Mouse (Mus musculus) lung, postnatal 0 days (tissue): ENCODE measurements around the gene Shank1. TPM values are rescaled to one million over a fixed set of nuclear protein-coding genes. Genes with fewer than 3 reads are reported as not detected.

Experiments used
- ATAC-seq: fragments of 200-750 bp; cut with Nextera tagmentation; 2 replicates; pipeline ENCODE4 v1.8.0; 2017; ENCODE audit warnings: moderate library complexity
- DNase-seq: peaks from one replicate; pipeline ENCODE4 v3.0.0-alpha.2; 2016; ENCODE audit warnings: low spot score
- H3K27ac ChIP-seq: fragments of 300-500 bp; sonication (generic); 2 replicates; pipeline ENCODE4 v1.5.1; 2014; ENCODE audit warnings: antibody characterized with exemption, mild to moderate bottlenecking, low read length, mixed read lengths
- H3K27me3 ChIP-seq: fragments of 300-500 bp; sonication (generic); replicated peaks from 2 replicates; pipeline ENCODE4 v1.6.1; 2014; ENCODE audit warnings: low read length, mixed read lengths; ENCODE audit not compliant: insufficient read depth
- H3K36me3 ChIP-seq: fragments of 300-500 bp; sonication (generic); 2 replicates; pipeline ENCODE4 v1.6.1; 2014; ENCODE audit warnings: low read length, mixed read lengths; ENCODE audit not compliant: insufficient read depth
- H3K4me1 ChIP-seq: fragments of 300-500 bp; sonication (generic); 2 replicates; pipeline ENCODE4 v1.6.1; 2014; ENCODE audit warnings: antibody characterized with exemption, low read depth, low read length, mixed read lengths; ENCODE audit not compliant: insufficient read depth
- H3K4me2 ChIP-seq: fragments of 300-500 bp; sonication (generic); replicated peaks from 2 replicates; pipeline ENCODE4 v1.6.1; 2014; ENCODE audit warnings: low read depth, mild to moderate bottlenecking, low read length, moderate library complexity, mixed read lengths
- H3K4me3 ChIP-seq: fragments of 300-500 bp; sonication (generic); 2 replicates; pipeline ENCODE4 v1.5.1; 2014; ENCODE audit warnings: low read depth, low read length
- H3K9ac ChIP-seq: fragments of 300-500 bp; sonication (generic); replicated peaks from 2 replicates; pipeline ENCODE4 v1.6.1; 2014; ENCODE audit warnings: low read depth, mild to moderate bottlenecking
- H3K9me3 ChIP-seq: fragments of 300-500 bp; sonication (generic); 2 replicates; pipeline ENCODE4 v1.6.1; 2016; ENCODE audit warnings: low read length, mixed read lengths
- CTCF ChIP-seq: IDR thresholded peaks from 2 replicates; pipeline ENCODE4 v1.5.1; 2016; ENCODE audit warnings: antibody characterized with exemption, mild to moderate bottlenecking
- EP300 ChIP-seq: IDR thresholded peaks from 2 replicates; pipeline ENCODE4 v1.6.1; 2016; ENCODE audit warnings: antibody characterized with exemption, mild to moderate bottlenecking, control low read depth
- WGBS: fragments of 180-500 bp; shearing (Covaris S2); extraction: QIAGEN DNeasy Blood & Tissue Kit; methylation state at CpG from one replicate; pipeline ENCODE4 v1.1.7; 2014; 5-methylcytosine and 5-hydroxymethylcytosine counted together
- polyA plus RNA-seq: library from polyadenylated mRNA; unstranded; fragments of >200 nt; fragmentation: Nextera tagmentation; extraction: Ambion mirVana; gene quantifications from 2 replicates; pipeline ENCODE4 v1.2.1, GENCODE M21; 2015

Gene Shank1
- polyA plus RNA-seq, 1 experiment from 2014 or later: 0.23 TPM

GRCm38 (mm10) chr7:44383980-44384715 is 74.1 kb downstream of the Shank1 start, which contains the start of gene Syt3:
TSS of gene Syt3 (plus strand) at chr7:44384102.
- H3K36me3 ChIP-seq: no peaks in the 10 kb centered on the region
- DNase-seq (peak; percentile 62), ATAC-seq (peak; percentile 90)
- H3K4me2 ChIP-seq: peak within 1 kb of the TSS; percentile 75
- 1% methylated on average over 25 of the region's 33 CpGs for WGBS
- peak within 1 kb of the TSS; percentile 36 for H3K4me3 ChIP-seq
- H3K9me3 ChIP-seq: no peaks in the 10 kb centered on the region
- H3K4me1 ChIP-seq: no peaks in the 10 kb centered on the region; the same call in 1 of the 2 replicates
- H3K9ac ChIP-seq: 0 out of 2 replicates have a peak within 1 kb of the TSS, but pooled peaks have one; percentile 13
- no peak for TF ChIP-seq EP300
- TF ChIP-seq CTCF: no peak
- no peaks in the 10 kb centered on the region; the same call in 1 of the 2 replicates for H3K27me3 ChIP-seq
- H3K27ac ChIP-seq: no peak within 1 kb of the TSS

- TF ChIP-seq EP300: no peak
- TF ChIP-seq CTCF: no peak
- Histone ChIP-seq H3K4me2 (peak overlapping the region; percentile 75), H3K27ac (no peak overlapping the region), H3K36me3 (no peaks in the 10 kb centered on the region), H3K9ac (0 out of 2 replicates have a peak overlapping the region, but pooled peaks have one; percentile 13), H3K9me3 (no peaks in the 10 kb centered on the region), H3K4me3 (peak overlapping the region; percentile 36), H3K4me1 (no peaks in the 10 kb centered on the region; the same call in 1 of the 2 replicates), H3K27me3 (no peaks in the 10 kb centered on the region; the same call in 1 of the 2 replicates)
- 1% methylated on average over 16 of the region's 17 CpGs for WGBS
- DNase-seq (no peak), ATAC-seq (peak; percentile 45)
Observed at GRCm38 (mm10) chr7:44384716-44385059, 74.6 kb downstream of the Shank1 start.

GRCm38 (mm10) chr7:44385720-44386119 is 75.7 kb downstream of the Shank1 start, which contains the start of gene 1700008O03Rik:
TSS of gene 1700008O03Rik (minus strand) at chr7:44385820.
- DNase-seq: no peak
- Histone ChIP-seq H3K27me3 (no peaks in the 10 kb centered on the region; the same call in 1 of the 2 replicates), H3K4me1 (no peaks in the 10 kb centered on the region; the same call in 1 of the 2 replicates), H3K9ac (0 out of 2 replicates have a peak within 1 kb of the TSS, but pooled peaks have one; percentile 13), H3K36me3 (no peaks in the 10 kb centered on the region), H3K9me3 (no peaks in the 10 kb centered on the region), H3K4me3 (peak within 1 kb of the TSS; percentile 36), H3K4me2 (peak within 1 kb of the TSS; percentile 75), H3K27ac (no peak within 1 kb of the TSS)
- TF ChIP-seq CTCF (no peak), EP300 (no peak)
- ATAC-seq: no peak
- WGBS: 70% methylated on average over 12 of the region's 12 CpGs

GRCm38 (mm10) chr7:44391831-44392230 is 81.8 kb downstream of the Shank1 start:
- Histone ChIP-seq H3K9ac (no peak overlapping the region), H3K4me3 (no peak overlapping the region), H3K4me1 (no peaks in the 10 kb centered on the region), H3K27me3 (no peaks in the 10 kb centered on the region; the same call in 1 of the 2 replicates), H3K4me2 (no peak overlapping the region), H3K9me3 (no peaks in the 10 kb centered on the region), H3K27ac (no peak overlapping the region), H3K36me3 (no peaks in the 10 kb centered on the region)
- 71% methylated on average over 4 of the region's 4 CpGs for WGBS
- DNase-seq (no peak), ATAC-seq (no peak)
- no peak for TF ChIP-seq EP300
- no peak for TF ChIP-seq CTCF

GRCm38 (mm10) chr7:44392341-44392740 is 82.3 kb downstream of the Shank1 start:
- H3K9me3 ChIP-seq: no peaks in the 10 kb centered on the region
- H3K9ac ChIP-seq: no peak overlapping the region
- no peak for DNase-seq
- no peak overlapping the region for H3K4me2 ChIP-seq
- H3K4me1 ChIP-seq: no peaks in the 10 kb centered on the region
- H3K27ac ChIP-seq: no peak overlapping the region
- no peak for TF ChIP-seq EP300
- TF ChIP-seq CTCF: no peak
- H3K4me3 ChIP-seq: no peak overlapping the region
- H3K36me3 ChIP-seq: no peaks in the 10 kb centered on the region
- no peak for ATAC-seq
- WGBS: 88% methylated on average over 14 of the region's 14 CpGs
- H3K27me3 ChIP-seq: no peaks in the 10 kb centered on the region; the same call in 1 of the 2 replicates

- ATAC-seq (no peak), DNase-seq (no peak)
- Histone ChIP-seq H3K27me3 (no peaks in the 10 kb centered on the region), H3K4me1 (no peaks in the 10 kb centered on the region), H3K9me3 (no peaks in the 10 kb centered on the region), H3K4me2 (no peak overlapping the region), H3K9ac (no peak overlapping the region), H3K36me3 (no peaks in the 10 kb centered on the region), H3K27ac (no peak overlapping the region), H3K4me3 (no peak overlapping the region)
- 88% methylated on average over 17 of the region's 17 CpGs for WGBS
- TF ChIP-seq CTCF: no peak
- no peak for TF ChIP-seq EP300
Observed at GRCm38 (mm10) chr7:44393284-44393683, 83.2 kb downstream of the Shank1 start.
